Mouse (Mus musculus): ENCODE measurements around the gene Med28. TPM values are rescaled to one million over a fixed set of nuclear protein-coding genes. Genes with fewer than 3 reads are reported as not detected.

Gene Med28
- 348 and 391 TPM in 2 replicates for polyA plus RNA-seq (2021; fragmentation: Nextera tagmentation)
- long read RNA-seq, experiment 1, full-length matches to known transcripts, result 245 of 254 reads
- long read RNA-seq, experiment 1, partial matches to known transcripts, result 2 of 254 reads
- long read RNA-seq, experiment 1, other reads (novel, unspliced or antisense), result 7 of 254 reads
- long read RNA-seq, experiment 2, full-length matches to known transcripts, result 384 of 400 reads
- long read RNA-seq, experiment 2, partial matches to known transcripts, result 3 of 400 reads
- long read RNA-seq, experiment 2, other reads (novel, unspliced or antisense), result 13 of 400 reads

GRCm38 (mm10) chr5:45519960-45520808 is at the start of gene Med28:
TSS of gene Med28 (plus strand) at chr5:45520229.

GRCm38 (mm10) chr5:45493191-45494092 is 26.6 kb upstream of the Med28 start, which contains the start of gene Lap3:
TSS of gene Lap3 (plus strand) at chr5:45493374.

Other genes starting within 250 kb of the Med28 start
- 361 and 406 TPM in 2 replicates for gene Qdpr, start 70.0 kb upstream of the Med28 start, polyA plus RNA-seq (2021; fragmentation: Nextera tagmentation)
- 0.37 and 0.51 TPM in 2 replicates for gene Clrn2, start 66.5 kb upstream of the Med28 start, polyA plus RNA-seq (2021; fragmentation: Nextera tagmentation)
- 89.7 and 101 TPM in 2 replicates for gene Lap3, start 26.9 kb upstream of the Med28 start, polyA plus RNA-seq (2021; fragmentation: Nextera tagmentation)
- gene Fam184b, start 119.4 kb downstream of the Med28 start, polyA plus RNA-seq (2021; fragmentation: Nextera tagmentation), result 2.0 and 2.1 TPM in 2 replicates
- 0.16 and 0.44 TPM in 2 replicates for gene Ncapg, start 149.7 kb downstream of the Med28 start, polyA plus RNA-seq (2021; fragmentation: Nextera tagmentation)